Mouse (Mus musculus): ENCODE measurements at regions not wholly inside any gene's neighbourhood (a gene's known extent, or its start where the extent isn't known, plus 50 kb on each side); places are given as distances from the start of the nearest gene placed in this dataset.

GRCm38 (mm10) chr13:42574189-42574588 is 106.2 kb upstream of the Phactr1 start:
- Histone ChIP-seq H3K4me1 (no peaks in the 10 kb centered on the region), H3K4me3 (no peak overlapping the region), H3K9me3 (replicated peaks) (no peaks in the 10 kb centered on the region), H3K27me3 (ENCODE audit: low read depth, poor library complexity, severe bottlenecking) (no peaks in the 10 kb centered on the region), H3K27ac (no peak overlapping the region), H3K36me3 (no peaks in the 10 kb centered on the region)
- 62% methylated on average over 4 of the region's 4 CpGs for WGBS
- no peak for DNase-seq (ENCODE audit: low spot score)

- no peak overlapping the region for H3K4me3 ChIP-seq
- WGBS: 33% methylated on average over 16 of the region's 16 CpGs
- no peak overlapping the region for H3K27ac ChIP-seq
- H3K36me3 ChIP-seq: no peaks in the 10 kb centered on the region
- no peaks in the 10 kb centered on the region for H3K27me3 ChIP-seq (ENCODE audit: low read depth, poor library complexity, severe bottlenecking)
- H3K4me1 ChIP-seq: no peaks in the 10 kb centered on the region
- no peaks in the 10 kb centered on the region for H3K9me3 ChIP-seq (replicated peaks)
- DNase-seq (ENCODE audit: low spot score): peak; percentile 85
Observed at GRCm38 (mm10) chr13:42575725-42576426, 104.5 kb upstream of the Phactr1 start.

GRCm38 (mm10) chr13:42579471-42579870 is 101.0 kb upstream of the Phactr1 start:
- H3K4me1 ChIP-seq: no peaks in the 10 kb centered on the region
- 58% methylated on average over 3 of the region's 3 CpGs for WGBS
- H3K27me3 ChIP-seq (ENCODE audit: low read depth, poor library complexity, severe bottlenecking): no peaks in the 10 kb centered on the region
- H3K36me3 ChIP-seq: no peaks in the 10 kb centered on the region
- no peaks in the 10 kb centered on the region for H3K9me3 ChIP-seq (replicated peaks)
- DNase-seq (ENCODE audit: low spot score): no peak
- no peak overlapping the region for H3K4me3 ChIP-seq
- H3K27ac ChIP-seq: no peak overlapping the region

GRCm38 (mm10) chr13:42589136-42589535 is 91.3 kb upstream of the Phactr1 start:
- H3K4me3 ChIP-seq: no peak overlapping the region
- H3K27ac ChIP-seq: no peak overlapping the region
- H3K4me1 ChIP-seq: no peaks in the 10 kb centered on the region
- no peak for DNase-seq (ENCODE audit: low spot score)
- WGBS: 87% methylated on average over 2 of the region's 2 CpGs
- no peaks in the 10 kb centered on the region for H3K9me3 ChIP-seq (replicated peaks)
- H3K36me3 ChIP-seq: no peaks in the 10 kb centered on the region
- no peaks in the 10 kb centered on the region for H3K27me3 ChIP-seq (ENCODE audit: low read depth, poor library complexity, severe bottlenecking)

GRCm38 (mm10) chr13:42589607-42590006 is 90.8 kb upstream of the Phactr1 start:
- DNase-seq (ENCODE audit: low spot score): no peak
- WGBS: 87% methylated on average over 5 of the region's 5 CpGs

GRCm38 (mm10) chr13:42590415-42590814 is 90.0 kb upstream of the Phactr1 start:
- Histone ChIP-seq H3K4me1 (no peaks in the 10 kb centered on the region), H3K27ac (no peak overlapping the region), H3K27me3 (ENCODE audit: low read depth, poor library complexity, severe bottlenecking) (no peaks in the 10 kb centered on the region), H3K9me3 (replicated peaks) (no peaks in the 10 kb centered on the region), H3K36me3 (no peaks in the 10 kb centered on the region), H3K4me3 (no peak overlapping the region)
- 88% methylated on average over 6 of the region's 6 CpGs for WGBS
- DNase-seq (ENCODE audit: low spot score): no peak

More at GRCm38 (mm10) chr13:42589607-42590006, 90.8 kb upstream of the Phactr1 start:
- Histone ChIP-seq H3K4me1 (no peaks in the 10 kb centered on the region), H3K36me3 (no peaks in the 10 kb centered on the region), H3K27me3 (ENCODE audit: low read depth, poor library complexity, severe bottlenecking) (no peaks in the 10 kb centered on the region), H3K27ac (no peak overlapping the region), H3K9me3 (replicated peaks) (no peaks in the 10 kb centered on the region), H3K4me3 (no peak overlapping the region)

GRCm38 (mm10) chr13:42592945-42593344 is 87.5 kb upstream of the Phactr1 start:
- Histone ChIP-seq H3K9me3 (replicated peaks) (no peaks in the 10 kb centered on the region), H3K4me3 (no peak overlapping the region), H3K4me1 (no peaks in the 10 kb centered on the region), H3K36me3 (no peaks in the 10 kb centered on the region), H3K27me3 (ENCODE audit: low read depth, poor library complexity, severe bottlenecking) (no peaks in the 10 kb centered on the region), H3K27ac (no peak overlapping the region)
- 89% methylated on average over 3 of the region's 3 CpGs for WGBS
- DNase-seq (ENCODE audit: low spot score): no peak

GRCm38 (mm10) chr13:42593488-42594170 is 86.8 kb upstream of the Phactr1 start:
- Histone ChIP-seq H3K27ac (no peak overlapping the region), H3K4me3 (no peak overlapping the region)
- 89% methylated on average over 11 of the region's 11 CpGs for WGBS

GRCm38 (mm10) chr13:42595180-42595579 is 85.2 kb upstream of the Phactr1 start:
- WGBS: 75% methylated on average over 3 of the region's 3 CpGs
- H3K27me3 ChIP-seq (ENCODE audit: low read depth, poor library complexity, severe bottlenecking): no peaks in the 10 kb centered on the region
- no peak overlapping the region for H3K27ac ChIP-seq
- no peak for DNase-seq (ENCODE audit: low spot score)
- no peaks in the 10 kb centered on the region for H3K36me3 ChIP-seq
- no peaks in the 10 kb centered on the region for H3K9me3 ChIP-seq (replicated peaks)
- no peak overlapping the region for H3K4me3 ChIP-seq
- H3K4me1 ChIP-seq: no peaks in the 10 kb centered on the region

More at GRCm38 (mm10) chr13:42593488-42594170, 86.8 kb upstream of the Phactr1 start:
- Histone ChIP-seq H3K27me3 (ENCODE audit: low read depth, poor library complexity, severe bottlenecking) (no peaks in the 10 kb centered on the region), H3K9me3 (replicated peaks) (no peaks in the 10 kb centered on the region), H3K4me1 (no peaks in the 10 kb centered on the region), H3K36me3 (no peaks in the 10 kb centered on the region)
- DNase-seq (ENCODE audit: low spot score): no peak

GRCm38 (mm10) chr13:42597781-42598180 is 82.6 kb upstream of the Phactr1 start:
- WGBS: 83% methylated on average over 3 of the region's 3 CpGs
- Histone ChIP-seq H3K27ac (no peak overlapping the region), H3K4me3 (no peak overlapping the region), H3K36me3 (no peaks in the 10 kb centered on the region), H3K4me1 (no peaks in the 10 kb centered on the region), H3K9me3 (replicated peaks) (no peaks in the 10 kb centered on the region), H3K27me3 (ENCODE audit: low read depth, poor library complexity, severe bottlenecking) (no peaks in the 10 kb centered on the region)
- no peak for DNase-seq (ENCODE audit: low spot score)

- Histone ChIP-seq H3K36me3 (no peaks in the 10 kb centered on the region), H3K4me3 (no peak overlapping the region), H3K9me3 (replicated peaks) (no peaks in the 10 kb centered on the region), H3K4me1 (no peaks in the 10 kb centered on the region), H3K27me3 (ENCODE audit: low read depth, poor library complexity, severe bottlenecking) (no peaks in the 10 kb centered on the region), H3K27ac (no peak overlapping the region)
- no peak for DNase-seq (ENCODE audit: low spot score)
- 85% methylated on average over 4 of the region's 4 CpGs for WGBS
Observed at GRCm38 (mm10) chr13:42603308-42603707, 77.1 kb upstream of the Phactr1 start.

- DNase-seq (ENCODE audit: low spot score): no peak
- WGBS: 43% methylated on average over 10 of the region's 10 CpGs
- H3K27ac ChIP-seq: no peak overlapping the region
- H3K27me3 ChIP-seq (ENCODE audit: low read depth, poor library complexity, severe bottlenecking): no peaks in the 10 kb centered on the region
- H3K4me1 ChIP-seq: no peaks in the 10 kb centered on the region
- H3K4me3 ChIP-seq: no peak overlapping the region
- H3K36me3 ChIP-seq: no peaks in the 10 kb centered on the region
- no peaks in the 10 kb centered on the region for H3K9me3 ChIP-seq (replicated peaks)
Observed at GRCm38 (mm10) chr13:42607735-42608134, 72.7 kb upstream of the Phactr1 start.

- Histone ChIP-seq H3K27me3 (ENCODE audit: low read depth, poor library complexity, severe bottlenecking) (no peaks in the 10 kb centered on the region), H3K4me1 (no peaks in the 10 kb centered on the region), H3K9me3 (replicated peaks) (no peaks in the 10 kb centered on the region), H3K27ac (no peak overlapping the region), H3K4me3 (no peak overlapping the region), H3K36me3 (no peaks in the 10 kb centered on the region)
- DNase-seq (ENCODE audit: low spot score): no peak
- WGBS: 39% methylated on average over 4 of the region's 4 CpGs
Observed at GRCm38 (mm10) chr13:42608963-42609362, 71.5 kb upstream of the Phactr1 start.
